Mouse (Mus musculus) midbrain, embryonic 12.5 days (tissue): Measurements from ENCODE around the gene Kpna4. TPM values are rescaled to one million over a fixed set of nuclear protein-coding genes. Genes with fewer than 3 reads are reported as not detected.
"Not testable (repeated sequence)": the region's sequence is repeated elsewhere in the genome, so short reads cannot be mapped to it uniquely, and the experiment has no call there.

Source experiments
- ATAC-seq: fragments of 200-750 bp; cut with Nextera tagmentation; 2 replicates; pipeline ENCODE4 v1.8.0; 2017; ENCODE audit warnings: low read depth, moderate TSS enrichment, moderate library complexity; ENCODE audit not compliant: low FRiP score
- H3K27ac ChIP-seq: fragments of 300-500 bp; sonication (generic); replicated peaks from 2 replicates; pipeline ENCODE4 v1.5.1; 2016; ENCODE audit warnings: mild to moderate bottlenecking
- H3K27me3 ChIP-seq: fragments of 300-500 bp; sonication (generic); 2 replicates; pipeline ENCODE4 v1.6.1; 2016; ENCODE audit warnings: mild to moderate bottlenecking
- H3K36me3 ChIP-seq: fragments of 300-500 bp; sonication (generic); 2 replicates; pipeline ENCODE4 v1.6.1; 2016
- H3K4me1 ChIP-seq: fragments of 300-500 bp; sonication (generic); 2 replicates; pipeline ENCODE4 v1.6.1; 2016
- H3K4me2 ChIP-seq: fragments of 300-500 bp; sonication (generic); replicated peaks from 2 replicates; pipeline ENCODE4 v1.6.1; 2016; ENCODE audit warnings: mild to moderate bottlenecking, moderate library complexity
- H3K4me3 ChIP-seq: fragments of 300-500 bp; sonication (generic); 2 replicates; pipeline ENCODE4 v1.5.1; 2016; ENCODE audit warnings: mild to moderate bottlenecking
- H3K9ac ChIP-seq: fragments of 300-500 bp; sonication (generic); replicated peaks from 2 replicates; pipeline ENCODE4 v1.6.1; 2016; ENCODE audit warnings: mild to moderate bottlenecking, moderate library complexity
- H3K9me3 ChIP-seq: fragments of 300-500 bp; sonication (generic); 2 replicates; pipeline ENCODE4 v1.6.1; 2016; ENCODE audit warnings: mild to moderate bottlenecking
- WGBS: fragments of 180-500 bp; shearing (Covaris S2); methylation state at CpG from one replicate; pipeline ENCODE4 v1.1.7; 2016; 5-methylcytosine and 5-hydroxymethylcytosine counted together
- polyA plus RNA-seq: library from polyadenylated mRNA; unstranded; fragments of >200 nt; fragmentation: Nextera tagmentation; extraction: Ambion mirVana; gene quantifications from 2 replicates; pipeline ENCODE4 v1.2.1, GENCODE M21; 2016

Kpna4 gene
- polyA plus RNA-seq, 1 experiment from 2014 or later = 52.4 TPM

DNA sequence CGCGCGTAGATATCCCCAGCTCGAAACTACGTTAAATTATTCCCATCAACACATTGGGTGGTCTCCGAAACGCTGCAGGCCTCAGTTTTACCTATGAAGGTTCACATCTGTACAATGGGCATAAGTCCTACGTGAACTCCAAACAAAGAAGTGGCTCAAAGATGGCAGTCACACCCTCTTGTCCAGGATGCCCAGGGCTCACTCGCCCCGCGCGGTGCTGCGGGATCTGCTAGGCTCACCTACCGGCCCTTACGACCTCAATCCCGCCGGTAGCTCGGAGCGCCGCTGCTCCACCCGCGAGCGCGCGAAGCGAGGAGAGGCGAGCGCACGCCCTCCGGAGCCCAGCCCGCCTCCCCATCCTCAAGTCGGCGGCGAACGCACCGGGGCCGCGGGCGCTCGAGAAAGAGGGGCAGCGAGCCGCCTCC, 82.7 kb downstream of the Kpna4 start:
- ATAC-seq = peak; percentile 75
- peak overlapping the region; percentile 97 for H3K9ac ChIP-seq
- peak overlapping the region; percentile 95 for H3K27ac ChIP-seq
- peaks cover 17% of the 10 kb centered on the region for H3K4me1 ChIP-seq
- peaks cover 11% of the 10 kb centered on the region for H3K36me3 ChIP-seq
- peak overlapping the region; percentile 68 for H3K4me2 ChIP-seq
- WGBS = under 1% methylated on average over 42 of the region's 42 CpGs
- peaks cover 4% of the 10 kb centered on the region; the same call in 1 of the 2 replicates for H3K27me3 ChIP-seq
- peak overlapping the region; percentile 86 for H3K4me3 ChIP-seq
- no peaks in the 10 kb centered on the region for H3K9me3 ChIP-seq

GRCm38 (mm10) chr3:69041298-69041697, 85.6 kb downstream of the Kpna4 start:
- Histone ChIP-seq H3K9me3 (no peaks in the 10 kb centered on the region), H3K36me3 (peaks cover 24% of the 10 kb centered on the region), H3K4me3 (peak overlapping the region; percentile 9), H3K27me3 (no peaks in the 10 kb centered on the region), H3K9ac (no peak overlapping the region), H3K4me1 (peaks cover 17% of the 10 kb centered on the region), H3K27ac (no peak overlapping the region), H3K4me2 (peak overlapping the region; percentile 32)
- ATAC-seq = no peak
- WGBS = 69% methylated on average over 5 of the region's 5 CpGs

GRCm38 (mm10) chr3:69040105-69040504, 86.8 kb downstream of the Kpna4 start:
- H3K4me2 ChIP-seq = peak overlapping the region; percentile 19; the same call in 1 of the 2 replicates
- no peak for ATAC-seq

GRCm38 (mm10) chr3:69026133-69026783, 100.7 kb downstream of the Kpna4 start:
- Histone ChIP-seq H3K9ac (no peak overlapping the region), H3K27ac (no peak overlapping the region), H3K9me3 (no peaks in the 10 kb centered on the region), H3K4me3 (no peak overlapping the region), H3K36me3 (peaks cover 66% of the 10 kb centered on the region), H3K4me1 (no peaks in the 10 kb centered on the region), H3K4me2 (no peak overlapping the region), H3K27me3 (no peaks in the 10 kb centered on the region)
- no peak for ATAC-seq
- 97% methylated on average over 1 of the region's 1 CpGs for WGBS

More at GRCm38 (mm10) chr3:69040105-69040504, 86.8 kb downstream of the Kpna4 start:
- H3K36me3 ChIP-seq = peaks cover 33% of the 10 kb centered on the region
- H3K4me1 ChIP-seq = peaks cover 10% of the 10 kb centered on the region
- H3K27me3 ChIP-seq = no peaks in the 10 kb centered on the region
- H3K9ac ChIP-seq = no peak overlapping the region
- no peaks in the 10 kb centered on the region for H3K9me3 ChIP-seq
- no peak overlapping the region for H3K4me3 ChIP-seq
- 91% methylated on average over 2 of the region's 2 CpGs for WGBS
- H3K27ac ChIP-seq = no peak overlapping the region

DNA sequence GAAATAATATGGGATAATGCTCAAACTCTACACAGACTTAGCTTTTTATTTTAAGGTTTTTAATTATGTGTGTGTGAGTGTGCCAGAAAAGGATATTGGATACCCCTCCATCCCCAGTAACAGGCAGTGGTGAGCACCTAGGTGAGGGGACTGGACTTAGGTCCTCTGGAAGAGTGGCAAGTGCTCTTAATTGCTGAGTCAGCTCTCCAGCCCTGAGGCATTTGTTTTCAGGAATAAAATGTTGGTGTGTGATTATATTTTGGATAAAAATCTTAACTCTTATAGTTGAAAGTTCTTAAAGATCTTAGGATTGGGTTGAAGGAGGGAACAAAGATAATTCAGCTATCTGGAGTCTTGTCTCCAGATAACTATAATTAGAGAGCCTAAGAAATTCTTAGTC, 106.1 kb downstream of the Kpna4 start:
- Histone ChIP-seq H3K4me3 (no peak overlapping the region), H3K27ac (no peak overlapping the region), H3K36me3 (peaks cover 66% of the 10 kb centered on the region), H3K9ac (no peak overlapping the region), H3K4me1 (no peaks in the 10 kb centered on the region), H3K4me2 (no peak overlapping the region), H3K27me3 (no peaks in the 10 kb centered on the region), H3K9me3 (no peaks in the 10 kb centered on the region)
- no peak for ATAC-seq

DNA sequence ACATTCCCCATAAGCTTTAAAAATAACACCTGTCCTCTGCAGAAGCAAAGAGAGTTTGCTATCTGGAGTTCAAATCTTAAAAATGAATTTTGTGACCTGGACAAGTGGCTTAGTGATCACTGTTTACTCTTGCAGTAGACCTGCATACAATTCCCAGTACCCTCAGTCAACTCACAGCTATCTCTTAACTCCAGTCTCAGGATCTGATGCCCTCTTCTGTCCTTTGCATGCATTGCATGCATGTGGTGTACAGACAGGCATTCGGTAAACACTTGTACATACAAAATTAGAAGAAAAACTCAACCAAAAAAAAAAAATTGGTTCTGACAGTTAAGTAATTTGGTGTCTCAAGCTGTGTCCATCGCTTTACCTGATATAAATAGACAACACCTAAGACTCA, 106.6 kb downstream of the Kpna4 start:
- no peak for ATAC-seq
- H3K9ac ChIP-seq = no peak overlapping the region
- no peaks in the 10 kb centered on the region for H3K9me3 ChIP-seq
- no peak overlapping the region for H3K27ac ChIP-seq
- H3K36me3 ChIP-seq = peaks cover 61% of the 10 kb centered on the region
- H3K27me3 ChIP-seq = no peaks in the 10 kb centered on the region
- H3K4me3 ChIP-seq = no peak overlapping the region
- no peaks in the 10 kb centered on the region for H3K4me1 ChIP-seq
- no peak overlapping the region for H3K4me2 ChIP-seq
- WGBS = 92% methylated on average over 2 of the region's 2 CpGs

GRCm38 (mm10) chr3:69018635-69019034, 108.3 kb downstream of the Kpna4 start:
- peaks cover 50% of the 10 kb centered on the region for H3K36me3 ChIP-seq
- not testable (repeated sequence) for H3K4me1 ChIP-seq, H3K9me3 ChIP-seq, H3K27me3 ChIP-seq, H3K4me2 ChIP-seq, H3K4me3 ChIP-seq, ATAC-seq, H3K27ac ChIP-seq, H3K9ac ChIP-seq
- WGBS = 99% methylated on average over 2 of the region's 2 CpGs

DNA sequence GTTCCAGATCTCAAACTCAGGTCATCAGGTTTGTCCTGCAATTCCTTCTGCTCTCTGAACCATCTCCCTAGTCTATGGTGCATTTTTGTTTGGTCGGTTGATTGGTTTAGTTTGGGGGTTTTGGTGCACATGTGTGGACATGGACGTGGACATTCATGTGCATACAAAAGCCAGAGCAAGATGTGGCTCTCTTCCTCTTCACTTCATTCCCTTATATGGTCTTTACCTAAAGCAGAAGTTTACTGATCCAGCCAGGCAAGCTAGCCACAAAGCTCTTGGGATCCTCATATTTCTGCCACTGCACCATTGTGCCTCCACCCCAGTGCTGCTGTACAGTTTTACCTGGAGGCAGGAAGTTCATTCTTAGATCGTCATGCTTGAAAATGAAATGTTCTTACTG, 109.7 kb downstream of the Kpna4 start:
- ATAC-seq = no peak
- Histone ChIP-seq H3K4me1 (no peaks in the 10 kb centered on the region), H3K36me3 (peaks cover 39% of the 10 kb centered on the region), H3K9me3 (no peaks in the 10 kb centered on the region), H3K27me3 (no peaks in the 10 kb centered on the region), H3K9ac (no peak overlapping the region), H3K27ac (no peak overlapping the region), H3K4me3 (no peak overlapping the region), H3K4me2 (no peak overlapping the region)
- 98% methylated on average over 3 of the region's 3 CpGs for WGBS

Other genes with a start within 250 kb of the Kpna4 start
- 16.2 and 20.4 TPM in 2 replicates for gene Ift80, start 122.5 kb downstream of the Kpna4 start, polyA plus RNA-seq
- 172 and 187 TPM in 2 replicates for gene Smc4, start 122.4 kb downstream of the Kpna4 start, polyA plus RNA-seq
- gene Trim59, start 82.4 kb downstream of the Kpna4 start, polyA plus RNA-seq = 166 and 171 TPM in 2 replicates
- gene Arl14, start 95.3 kb upstream of the Kpna4 start, polyA plus RNA-seq = not detected in 2 replicates
- 23.4 and 23.8 TPM in 2 replicates for gene Ppm1l, start 189.7 kb upstream of the Kpna4 start, polyA plus RNA-seq